Mouse (Mus musculus) limb, embryonic 10.5 days (tissue): Measurements from ENCODE around the gene C2cd2l. TPM values are rescaled to one million over a fixed set of nuclear protein-coding genes. Genes with fewer than 3 reads are reported as not detected.
"Not testable (repeated sequence)": the region's sequence is repeated elsewhere in the genome, so short reads cannot be mapped to it uniquely, and the experiment has no call there.

Experiments
- DNase-seq: peaks from one replicate; pipeline ENCODE4 v3.0.0-alpha.2; 2017; ENCODE audit warnings: low spot score
- H3K27ac ChIP-seq: fragments of 300-500 bp; sonication (generic); 2 replicates; pipeline ENCODE4 v1.5.1; 2016; ENCODE audit warnings: mild to moderate bottlenecking
- H3K27me3 ChIP-seq: fragments of 300-500 bp; sonication (generic); 2 replicates; pipeline ENCODE4 v1.6.1; 2016; ENCODE audit warnings: low read depth, mild to moderate bottlenecking; ENCODE audit not compliant: poor library complexity, severe bottlenecking
- H3K36me3 ChIP-seq: fragments of 300-500 bp; sonication (generic); 2 replicates; pipeline ENCODE4 v1.6.1; 2016; ENCODE audit warnings: mild to moderate bottlenecking, moderate library complexity
- H3K4me1 ChIP-seq: fragments of 300-500 bp; sonication (generic); 2 replicates; pipeline ENCODE4 v1.6.1; 2016
- H3K4me3 ChIP-seq: fragments of 300-500 bp; sonication (generic); 2 replicates; pipeline ENCODE4 v1.5.1; 2016; ENCODE audit warnings: mild to moderate bottlenecking, moderate library complexity
- H3K9me3 ChIP-seq: fragments of 300-500 bp; sonication (generic); replicated peaks from 2 replicates; pipeline ENCODE4 v1.6.1; 2016; ENCODE audit warnings: mild to moderate bottlenecking
- WGBS: fragments of 180-500 bp; shearing (Covaris S2); methylation state at CpG from one replicate; pipeline ENCODE4 v1.1.7; 2016; 5-methylcytosine and 5-hydroxymethylcytosine counted together
- polyA plus RNA-seq: library from polyadenylated mRNA; unstranded; fragments of >200 nt; fragmentation: Nextera tagmentation; extraction: Ambion mirVana; gene quantifications from 2 replicates; pipeline ENCODE4 v1.2.1, GENCODE M21; 2016

C2cd2l gene
- polyA plus RNA-seq, 1 experiment from 2014 or later = 9.9 TPM

DNA sequence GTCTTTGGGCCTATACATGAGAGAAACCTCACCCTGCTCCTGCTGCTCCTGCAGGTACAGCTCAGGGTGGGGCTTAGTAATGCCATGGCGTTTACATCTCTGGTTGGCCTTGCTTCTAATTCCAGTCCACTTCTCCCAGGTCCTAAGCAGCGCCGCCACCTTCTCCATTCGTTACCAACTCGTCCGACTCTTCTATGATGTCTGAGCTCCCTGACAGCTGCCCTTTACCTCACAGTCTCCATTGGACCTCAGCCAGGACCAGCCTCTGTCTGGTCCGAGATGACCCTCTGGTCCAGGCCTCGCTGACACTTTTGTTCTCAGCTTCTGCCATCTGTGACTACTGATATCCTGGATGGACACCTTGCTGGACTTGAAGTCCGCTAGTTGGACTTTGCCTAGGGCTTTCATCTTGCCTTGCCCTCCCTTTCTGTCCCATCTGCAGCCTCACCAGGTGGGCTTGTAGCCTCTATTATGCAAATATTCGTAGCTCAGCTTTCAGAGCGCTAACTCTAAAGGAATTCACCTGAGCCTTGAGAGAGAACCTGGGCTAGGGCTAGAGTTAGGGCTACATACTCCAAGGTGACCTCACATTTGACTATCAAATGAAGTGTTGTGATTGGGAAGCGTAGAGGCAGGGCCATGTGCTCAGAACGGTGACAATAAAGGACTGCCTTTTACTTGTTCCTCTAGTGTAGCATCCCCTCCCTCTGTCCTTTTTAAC is 13.0 kb upstream of the C2cd2l start:
- DNase-seq = no peak
- H3K27ac ChIP-seq = peak overlapping the region; percentile 98; the same call in 1 of the 2 replicates

DNA sequence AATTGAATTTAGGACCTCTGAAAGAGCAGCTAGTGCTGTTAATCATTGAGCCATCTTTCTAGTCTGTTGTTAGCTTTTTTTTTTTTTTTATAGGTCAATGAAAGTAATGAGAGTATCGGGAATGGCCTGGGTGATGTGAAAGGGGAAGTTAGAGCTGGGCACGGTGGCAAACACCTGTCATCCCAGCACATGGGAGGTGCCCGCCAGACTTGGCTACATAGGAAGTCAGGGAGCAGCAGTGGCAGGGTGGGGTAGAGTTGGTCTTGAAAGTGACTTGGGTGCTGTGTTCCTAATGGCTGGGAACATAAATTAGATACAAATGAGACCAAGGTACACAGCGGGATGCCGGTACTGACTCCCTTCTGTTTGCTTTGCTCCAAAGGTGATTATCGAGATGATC is 10.7 kb upstream of the C2cd2l start:
- Histone ChIP-seq H3K9me3 (peaks cover 2% of the 10 kb centered on the region; the same call in 1 of the 2 replicates), H3K27me3 (no peaks in the 10 kb centered on the region), H3K36me3 (peaks cover 67% of the 10 kb centered on the region), H3K4me3 (no peak overlapping the region), H3K27ac (no peak overlapping the region), H3K4me1 (peaks cover 14% of the 10 kb centered on the region)
- WGBS = 95% methylated on average over 6 of the region's 6 CpGs
- DNase-seq = no peak

More for the DNA sequence above, 13.0 kb upstream of the C2cd2l start:
- Histone ChIP-seq H3K4me1 (peaks cover 15% of the 10 kb centered on the region), H3K36me3 (peaks cover 84% of the 10 kb centered on the region), H3K27me3 (no peaks in the 10 kb centered on the region), H3K4me3 (peak overlapping the region; percentile 98; the same call in 1 of the 2 replicates), H3K9me3 (peaks cover 2% of the 10 kb centered on the region; the same call in 1 of the 2 replicates)
- 96% methylated on average over 13 of the region's 13 CpGs for WGBS

DNA sequence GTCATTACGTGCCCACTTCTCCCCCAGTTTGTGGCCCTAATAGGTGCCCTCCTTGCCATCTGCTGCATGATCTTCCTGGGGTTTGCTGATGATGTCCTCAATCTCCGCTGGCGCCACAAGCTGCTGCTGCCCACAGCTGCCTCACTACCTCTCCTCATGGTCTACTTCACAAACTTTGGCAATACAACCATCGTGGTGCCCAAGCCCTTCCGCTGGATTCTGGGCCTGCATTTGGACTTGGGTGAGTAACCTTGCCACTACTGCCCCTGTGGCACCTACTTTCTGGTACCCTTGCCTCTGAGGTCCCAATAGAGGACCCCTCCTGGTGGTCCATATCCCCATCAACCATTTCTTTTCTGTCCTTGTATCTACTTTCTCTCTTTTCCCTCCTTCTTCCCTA is 7.8 kb upstream of the C2cd2l start:
- no peaks in the 10 kb centered on the region for H3K27me3 ChIP-seq
- peaks cover 52% of the 10 kb centered on the region for H3K36me3 ChIP-seq
- 97% methylated on average over 5 of the region's 5 CpGs for WGBS
- peak overlapping the region; percentile 95 for H3K27ac ChIP-seq
- no peaks in the 10 kb centered on the region for H3K9me3 ChIP-seq
- peak overlapping the region; percentile 67 for H3K4me3 ChIP-seq
- H3K4me1 ChIP-seq = peaks cover 15% of the 10 kb centered on the region
- no peak for DNase-seq

DNA sequence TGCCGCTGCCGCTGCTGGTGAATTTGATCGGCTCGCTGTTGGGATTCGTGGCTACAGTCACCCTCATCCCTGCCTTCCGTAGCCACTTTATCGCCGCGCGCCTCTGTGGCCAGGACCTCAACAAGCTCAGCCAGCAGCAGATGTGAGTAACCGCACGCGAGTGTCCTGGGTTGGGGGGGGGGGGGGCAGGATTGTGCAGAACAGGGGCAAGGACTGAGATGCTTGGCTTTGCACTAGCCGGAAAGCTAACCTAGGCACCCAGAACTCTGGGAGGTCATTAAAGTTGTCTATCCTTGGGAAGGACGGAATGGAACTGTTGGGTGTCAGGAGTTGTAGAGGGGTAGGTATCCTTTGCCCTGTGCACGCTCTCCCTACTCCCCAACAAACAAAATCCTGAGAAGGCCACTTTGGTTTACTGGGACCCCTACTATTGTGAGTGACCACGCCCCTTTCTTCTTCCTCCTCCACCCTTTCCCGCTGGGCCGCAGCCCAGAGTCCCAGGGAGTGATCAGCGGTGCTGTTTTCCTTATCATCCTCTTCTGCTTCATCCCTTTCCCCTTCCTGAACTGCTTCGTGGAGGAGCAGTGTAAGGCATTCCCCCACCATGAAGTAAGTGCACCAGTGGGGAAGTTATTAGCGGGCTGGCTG is 7.1 kb upstream of the C2cd2l start:
- peaks cover 15% of the 10 kb centered on the region for H3K4me1 ChIP-seq
- under 1% methylated on average over 22 of the region's 22 CpGs for WGBS
- H3K9me3 ChIP-seq = no peaks in the 10 kb centered on the region
- peak overlapping the region; percentile 67 for H3K4me3 ChIP-seq
- H3K36me3 ChIP-seq = peaks cover 45% of the 10 kb centered on the region
- peak overlapping the region; percentile 95 for H3K27ac ChIP-seq
- no peaks in the 10 kb centered on the region for H3K27me3 ChIP-seq
- DNase-seq = no peak

DNA sequence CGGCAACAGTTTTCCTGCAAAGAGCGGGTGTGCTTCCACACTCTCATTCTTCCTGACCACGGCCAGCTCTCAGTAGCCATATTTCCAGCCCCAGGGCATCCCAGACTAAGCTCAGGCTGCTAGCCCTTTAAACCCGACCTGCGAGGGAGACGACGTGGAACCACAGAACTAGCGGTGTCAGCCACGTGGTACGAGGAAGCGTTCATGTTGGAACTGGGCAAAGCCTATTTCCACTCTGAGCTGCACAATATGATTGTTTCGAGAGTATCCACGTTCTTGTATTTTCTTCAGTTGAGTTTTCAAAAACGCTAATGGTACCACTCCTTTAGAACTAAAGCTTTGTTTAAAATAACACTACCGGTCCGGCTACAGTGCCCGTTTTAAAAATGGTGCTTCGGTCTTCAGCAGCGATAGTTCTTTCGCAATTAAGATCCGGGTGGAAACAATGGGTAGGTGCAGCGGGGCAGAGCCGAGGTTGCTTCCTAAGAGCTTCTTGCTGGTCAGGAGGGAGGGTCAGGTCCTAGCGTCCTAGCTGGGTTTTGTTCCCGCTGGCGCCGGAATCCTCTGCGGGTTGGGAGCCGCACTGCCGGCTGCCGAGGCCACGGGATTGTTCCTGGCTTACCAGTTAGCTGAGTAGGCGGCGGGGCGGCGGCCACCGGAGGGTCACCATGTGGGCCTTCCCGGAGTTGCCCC is 6.4 kb upstream of the C2cd2l start:
- Histone ChIP-seq H3K4me1 (peaks cover 15% of the 10 kb centered on the region), H3K4me3 (peak overlapping the region; percentile 67), H3K27me3 (no peaks in the 10 kb centered on the region), H3K9me3 (no peaks in the 10 kb centered on the region), H3K27ac (peak overlapping the region; percentile 95), H3K36me3 (peaks cover 38% of the 10 kb centered on the region)
- WGBS = under 1% methylated on average over 38 of the region's 38 CpGs
- DNase-seq = peak; percentile 82

DNA sequence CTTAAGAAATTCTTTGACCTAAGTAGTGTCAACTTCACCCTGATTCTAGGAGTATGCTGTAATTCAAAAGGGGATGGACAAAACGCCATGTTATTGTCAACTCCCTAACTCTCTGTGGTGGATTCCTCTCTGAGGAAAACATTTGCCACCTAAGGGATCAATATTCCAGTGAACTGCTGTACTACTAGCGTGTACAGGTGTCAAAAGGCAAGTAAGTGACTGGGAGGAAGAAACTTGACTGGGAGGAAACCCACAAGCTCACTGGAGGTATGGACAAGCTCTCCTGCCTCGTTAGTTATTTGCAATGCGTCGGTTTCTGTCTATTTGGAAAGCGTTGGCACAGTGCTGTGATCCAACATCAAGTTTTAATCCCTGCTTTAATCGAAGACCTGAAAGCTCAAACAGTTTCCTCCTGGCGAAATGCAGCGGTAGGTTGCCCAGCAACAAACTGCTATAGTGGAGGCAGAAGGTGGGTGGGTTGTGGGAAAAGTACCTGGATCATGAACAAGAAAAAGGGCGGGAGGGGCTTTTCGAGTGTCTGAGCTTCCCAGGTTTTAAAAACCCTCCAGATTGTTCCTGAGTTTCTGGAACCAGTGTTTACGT is 5.8 kb upstream of the C2cd2l start, which contains the start of gene Dpagt1:
TSS of gene Dpagt1 (plus strand) at position 252 of the 603 bp plus-strand sequence.
- H3K4me1 ChIP-seq = peaks cover 16% of the 10 kb centered on the region
- H3K27me3 ChIP-seq = no peaks in the 10 kb centered on the region
- peak within 1 kb of the TSS; percentile 67 for H3K4me3 ChIP-seq
- 9% methylated on average over 12 of the region's 12 CpGs for WGBS
- peaks cover 31% of the 10 kb centered on the region for H3K36me3 ChIP-seq
- no peaks in the 10 kb centered on the region for H3K9me3 ChIP-seq
- peak within 1 kb of the TSS; percentile 95 for H3K27ac ChIP-seq
- no peak for DNase-seq

DNA sequence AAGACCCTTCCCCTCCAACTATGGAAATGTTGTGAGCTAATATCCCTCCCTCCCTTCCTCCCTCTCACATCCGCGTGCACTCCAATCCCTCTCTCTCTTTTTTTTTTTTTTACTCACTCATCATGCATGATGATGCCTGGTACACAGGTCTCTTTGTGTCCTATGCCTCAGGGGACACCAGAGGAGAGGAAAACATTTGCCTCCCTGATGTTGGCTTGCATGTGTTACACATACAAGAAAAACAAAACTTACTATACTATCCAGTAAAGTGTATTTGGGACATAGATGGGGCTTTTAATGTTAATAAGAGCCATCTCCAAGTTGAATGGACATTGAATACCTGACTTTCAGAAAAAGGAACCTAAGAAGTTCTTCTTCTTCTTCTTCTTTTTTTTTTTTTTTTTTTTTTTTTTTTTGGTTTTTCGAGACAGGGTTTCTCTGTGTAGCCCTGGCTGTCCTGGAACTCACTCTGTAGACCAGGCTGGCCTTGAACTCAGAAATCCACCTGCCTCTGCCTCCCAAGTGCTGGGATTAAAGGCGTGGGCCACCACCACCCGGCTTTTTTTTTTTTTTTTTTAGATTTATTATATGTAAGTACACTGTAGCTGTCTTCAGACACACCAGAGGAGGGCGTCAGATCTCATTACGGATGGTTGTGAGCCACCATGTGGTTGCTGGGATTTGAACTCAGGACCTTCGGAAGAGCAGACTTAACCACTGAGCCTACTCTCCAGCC is 5.1 kb upstream of the C2cd2l start:
- H3K4me1 ChIP-seq = peaks cover 22% of the 10 kb centered on the region
- H3K27ac ChIP-seq = peak overlapping the region; percentile 95

DNA sequence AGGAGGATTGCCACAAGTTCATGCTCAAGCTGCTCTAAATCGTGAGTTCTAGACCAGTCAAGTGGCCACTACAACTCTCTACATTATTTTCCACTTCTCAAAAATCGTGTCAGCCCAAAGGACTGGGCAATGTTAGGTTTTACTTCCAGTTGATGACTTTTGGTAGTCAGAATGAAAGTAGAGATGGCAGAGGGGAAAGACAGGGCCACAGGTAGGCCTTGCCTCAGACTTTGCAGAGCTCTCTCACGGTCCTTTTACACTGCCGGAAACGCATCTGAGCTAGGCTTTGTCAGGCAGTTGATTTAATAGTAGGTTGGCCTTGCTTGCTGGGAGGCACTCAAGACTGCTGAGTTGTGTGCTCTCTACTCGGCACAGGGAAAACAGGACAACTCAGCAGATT is 4.1 kb upstream of the C2cd2l start:
- no peak overlapping the region for H3K27ac ChIP-seq
- no peak for DNase-seq
- WGBS = 77% methylated on average over 6 of the region's 6 CpGs
- peaks cover 1% of the 10 kb centered on the region; the same call in 1 of the 2 replicates for H3K27me3 ChIP-seq
- H3K36me3 ChIP-seq = peaks cover 14% of the 10 kb centered on the region
- peaks cover 28% of the 10 kb centered on the region for H3K4me1 ChIP-seq
- no peaks in the 10 kb centered on the region for H3K9me3 ChIP-seq
- H3K4me3 ChIP-seq = no peak overlapping the region

More for the DNA sequence above, 5.1 kb upstream of the C2cd2l start:
- DNase-seq, H3K27me3 ChIP-seq, H3K9me3 ChIP-seq: not testable (repeated sequence)
- peaks cover 25% of the 10 kb centered on the region for H3K36me3 ChIP-seq
- 75% methylated on average over 7 of the region's 8 CpGs for WGBS
- H3K4me3 ChIP-seq = peak overlapping the region; percentile 67; the same call in 1 of the 2 replicates

DNA sequence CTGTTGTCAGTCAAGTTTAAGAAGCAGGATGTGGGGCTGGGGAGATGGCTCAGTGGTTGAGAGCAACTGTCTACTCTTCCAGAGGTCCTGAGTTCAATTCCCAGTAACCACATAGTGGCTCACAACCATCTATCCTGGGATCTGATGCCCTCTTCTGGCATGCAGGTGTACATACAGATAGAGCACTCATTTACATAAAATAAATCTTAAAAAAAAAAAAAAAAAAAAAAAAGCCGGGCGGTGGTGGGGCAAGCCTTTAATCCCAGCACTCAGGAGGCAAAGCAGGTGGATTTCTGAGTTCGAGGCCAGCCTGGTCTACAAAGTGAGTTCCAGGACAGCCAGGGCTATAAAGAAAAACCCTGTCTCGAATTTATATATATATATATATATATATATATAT is 3.6 kb upstream of the C2cd2l start:
- H3K9me3 ChIP-seq, DNase-seq, H3K27me3 ChIP-seq, H3K27ac ChIP-seq, H3K36me3 ChIP-seq, H3K4me3 ChIP-seq: not testable (repeated sequence)
- 89% methylated on average over 4 of the region's 4 CpGs for WGBS
- peaks cover 33% of the 10 kb centered on the region for H3K4me1 ChIP-seq

DNA sequence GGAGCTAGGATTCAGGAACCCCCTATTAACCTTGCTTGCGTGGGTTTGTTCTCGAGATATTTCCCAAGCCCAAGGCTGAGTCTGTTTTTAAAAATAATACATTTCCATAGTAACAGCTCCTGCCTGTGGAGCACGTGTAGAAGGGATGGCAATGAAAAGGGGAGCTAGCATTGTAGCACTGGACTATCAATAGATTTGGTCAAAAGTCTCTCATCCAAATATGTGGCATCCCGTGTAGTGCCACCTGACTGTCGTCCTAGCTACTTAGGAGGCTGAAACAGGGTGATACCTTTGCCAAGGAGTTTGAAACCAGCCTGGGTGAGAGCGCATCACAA is 681 bp upstream of the C2cd2l start:
- Histone ChIP-seq H3K36me3 (peaks cover 16% of the 10 kb centered on the region), H3K27me3 (peaks cover 13% of the 10 kb centered on the region), H3K4me3 (peak overlapping the region; percentile 75), H3K27ac (peak overlapping the region; percentile 77), H3K9me3 (no peaks in the 10 kb centered on the region), H3K4me1 (peaks cover 35% of the 10 kb centered on the region)
- DNase-seq = no peak
- WGBS = 32% methylated on average over 6 of the region's 6 CpGs

DNA sequence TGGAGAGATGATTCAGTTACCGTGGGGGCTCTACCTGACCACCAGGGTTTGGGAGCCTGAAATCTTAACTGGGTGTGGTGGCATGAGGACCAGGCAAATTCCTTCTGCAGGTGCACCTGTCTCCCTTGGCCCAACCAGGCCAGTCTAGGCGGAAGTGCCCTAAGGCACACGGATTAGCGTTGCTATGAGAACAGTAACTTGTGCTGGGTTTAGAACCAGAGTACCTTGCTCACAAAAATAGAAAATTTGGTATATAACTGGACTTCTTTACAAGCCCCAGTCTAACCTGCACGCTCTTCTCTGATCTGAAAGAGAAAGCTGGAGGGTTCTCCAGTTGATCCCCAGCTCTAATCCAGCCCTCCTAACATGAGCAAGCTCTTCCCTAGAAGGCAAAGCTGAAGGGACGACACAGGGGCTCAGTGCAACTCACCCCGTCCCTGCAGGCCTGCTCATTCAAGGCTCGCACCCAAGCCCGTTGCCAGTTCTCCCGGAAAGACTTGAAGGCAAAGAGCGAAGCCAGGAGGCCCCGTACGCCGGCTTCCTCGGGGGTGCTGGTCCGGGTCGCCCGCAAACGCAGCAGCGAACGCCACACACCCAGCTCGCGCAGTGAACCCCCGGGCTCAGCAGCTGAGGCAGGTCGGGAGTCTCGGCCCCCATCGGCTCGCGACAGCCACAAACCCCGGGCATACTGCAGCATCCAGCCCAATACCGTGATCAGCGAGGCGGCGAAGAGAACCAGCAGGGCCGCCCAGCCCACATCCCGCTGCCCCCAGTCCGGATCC is 789 bp downstream of the C2cd2l start:
- WGBS = 3% methylated on average over 37 of the region's 37 CpGs
- peak; percentile 66 for DNase-seq
- no peaks in the 10 kb centered on the region for H3K9me3 ChIP-seq
- peaks cover 13% of the 10 kb centered on the region for H3K27me3 ChIP-seq
- peaks cover 31% of the 10 kb centered on the region for H3K36me3 ChIP-seq
- peak overlapping the region; percentile 75 for H3K4me3 ChIP-seq
- peak overlapping the region; percentile 77 for H3K27ac ChIP-seq
- H3K4me1 ChIP-seq = peaks cover 33% of the 10 kb centered on the region

DNA sequence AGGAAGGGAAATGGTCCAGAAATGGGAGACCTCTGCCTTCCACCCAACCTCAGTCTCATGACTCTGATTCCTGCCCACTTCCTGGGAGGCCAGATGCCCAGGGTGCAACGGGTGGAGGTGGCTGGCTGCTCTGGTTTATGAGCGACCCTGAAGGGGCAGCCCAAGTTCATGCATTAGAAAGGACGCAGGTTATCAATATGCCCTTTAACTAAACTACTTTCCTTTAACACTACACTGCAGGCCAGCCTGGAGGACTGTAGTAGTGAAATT is 1.3 kb downstream of the C2cd2l start:
- no peak for DNase-seq
- Histone ChIP-seq H3K9me3 (no peaks in the 10 kb centered on the region), H3K36me3 (peaks cover 36% of the 10 kb centered on the region), H3K4me3 (peak overlapping the region; percentile 75), H3K27me3 (peaks cover 13% of the 10 kb centered on the region), H3K4me1 (peaks cover 33% of the 10 kb centered on the region), H3K27ac (no peak overlapping the region)
- 28% methylated on average over 3 of the region's 3 CpGs for WGBS
